Mouse (Mus musculus) liver, adult 2 months (tissue): ENCODE measurements at regions not wholly inside any gene's neighbourhood (a gene's known extent, or its start where the extent isn't known, plus 50 kb on each side); places are given as distances from the start of the nearest gene placed in this dataset.

Experiments
- CTCF ChIP-seq: fragments of 200-500 bp; IDR thresholded peaks from 2 replicates; pipeline ENCODE4 v1.5.1; 2011; ENCODE audit warnings: low read depth, low read length, control low read depth
- POLR2A ChIP-seq: fragments of 200-500 bp; IDR thresholded peaks from 2 replicates; pipeline ENCODE4 v1.6.1; 2011; ENCODE audit warnings: low read length, control low read depth; ENCODE audit not compliant: insufficient read depth; ENCODE audit errors: extremely low read depth

GRCm38 (mm10) chr3:34377913-34378312 is 272.3 kb upstream of the Sox2 start:
- TF ChIP-seq CTCF, result no peak
- TF ChIP-seq POLR2A, result no peak
